Mouse (Mus musculus) embryonic fibroblast, embryonic 13.5 days (primary cell): ENCODE measurements around the gene Ighmbp2. TPM values are rescaled to one million over a fixed set of nuclear protein-coding genes. Genes with fewer than 3 reads are reported as not detected.
A peak's percentile ranks its signal among the peaks of the same experiment; 100 is the strongest.

Experiments
- H3K27ac ChIP-seq: 2 replicates; pipeline ENCODE4 v1.5.1; 2012; ENCODE audit warnings: low read length, control low read depth, inconsistent platforms; ENCODE audit not compliant: insufficient read depth
- H3K4me1 ChIP-seq: 2 replicates; pipeline ENCODE4 v1.6.1; 2011; ENCODE audit warnings: low read length; ENCODE audit not compliant: control insufficient read depth, insufficient read depth
- H3K4me3 ChIP-seq: 2 replicates; pipeline ENCODE4 v1.5.1; 2011; ENCODE audit warnings: mild to moderate bottlenecking, control low read depth, low read length; ENCODE audit not compliant: insufficient read depth
- CTCF ChIP-seq: IDR thresholded peaks from 2 replicates; pipeline ENCODE4 v1.5.1; 2011; ENCODE audit warnings: mild to moderate bottlenecking, control low read depth, low read length, moderate library complexity, borderline replicate concordance; ENCODE audit not compliant: insufficient read depth
- POLR2A ChIP-seq: IDR thresholded peaks from 2 replicates; pipeline ENCODE4 v1.6.1; 2011; ENCODE audit warnings: low read depth, mild to moderate bottlenecking, control low read depth, low read length, moderate library complexity
- polyA plus RNA-seq: library from polyadenylated mRNA; stranded (reverse); fragments of >200 nt; gene quantifications from 2 replicates; pipeline ENCODE4 v1.2.4, GENCODE M21; 2011; ENCODE audit warnings: low read depth; ENCODE audit not compliant: missing spikeins, insufficient read length

Ighmbp2 gene
- polyA plus RNA-seq, 1 experiment: 4.7 TPM

GRCm38 (mm10) chr19:3292028-3292427 is 9.2 kb upstream of the Ighmbp2 start:
- TF ChIP-seq POLR2A (no peak), CTCF (peak; percentile 77; the same call in 1 of the 2 replicates)
- Histone ChIP-seq H3K4me1 (no peaks in the 10 kb centered on the region), H3K27ac (no peak overlapping the region)

GRCm38 (mm10) chr19:3289006-3289405 is 6.2 kb upstream of the Ighmbp2 start:
- Histone ChIP-seq H3K4me3 (no peak overlapping the region), H3K4me1 (no peaks in the 10 kb centered on the region), H3K27ac (no peak overlapping the region)
- no peak for TF ChIP-seq CTCF
- no peak for TF ChIP-seq POLR2A

More at GRCm38 (mm10) chr19:3292028-3292427, 9.2 kb upstream of the Ighmbp2 start:
- no peak overlapping the region for H3K4me3 ChIP-seq

- Histone ChIP-seq H3K4me1 (no peaks in the 10 kb centered on the region), H3K4me3 (peak overlapping the region; percentile 89), H3K27ac (no peak overlapping the region)
- no peak for TF ChIP-seq POLR2A
- TF ChIP-seq CTCF: no peak
These were observed 931 bp downstream of the Ighmbp2 start for GRCm38 (mm10) chr19:3281886-3282285.

GRCm38 (mm10) chr19:3275744-3276365 is 7.0 kb downstream of the Ighmbp2 start:
- no peak for TF ChIP-seq CTCF
- TF ChIP-seq POLR2A: no peak
- H3K27ac ChIP-seq: no peak overlapping the region
- H3K4me3 ChIP-seq: no peak overlapping the region
- no peaks in the 10 kb centered on the region for H3K4me1 ChIP-seq

GRCm38 (mm10) chr19:3273331-3273730 is 9.5 kb downstream of the Ighmbp2 start:
- H3K4me1 ChIP-seq: no peaks in the 10 kb centered on the region
- H3K4me3 ChIP-seq: no peak overlapping the region
- TF ChIP-seq POLR2A (no peak), CTCF (no peak)
- H3K27ac ChIP-seq: no peak overlapping the region

GRCm38 (mm10) chr19:3271366-3271765 is 11.5 kb downstream of the Ighmbp2 start:
- Histone ChIP-seq H3K27ac (no peak overlapping the region), H3K4me1 (no peaks in the 10 kb centered on the region), H3K4me3 (no peak overlapping the region)
- TF ChIP-seq CTCF (no peak), POLR2A (no peak)

- Histone ChIP-seq H3K4me1 (no peaks in the 10 kb centered on the region), H3K4me3 (no peak overlapping the region), H3K27ac (no peak overlapping the region)
- TF ChIP-seq POLR2A (no peak), CTCF (no peak)
These were observed 13.0 kb downstream of the Ighmbp2 start for GRCm38 (mm10) chr19:3269803-3270202.

- H3K4me1 ChIP-seq: no peaks in the 10 kb centered on the region
- no peak for TF ChIP-seq CTCF
- TF ChIP-seq POLR2A: no peak
- H3K27ac ChIP-seq: no peak overlapping the region
These were observed 13.5 kb downstream of the Ighmbp2 start for GRCm38 (mm10) chr19:3269279-3269678.

GRCm38 (mm10) chr19:3268218-3268980 is 14.4 kb downstream of the Ighmbp2 start:
- Histone ChIP-seq H3K4me1 (no peaks in the 10 kb centered on the region), H3K27ac (no peak overlapping the region), H3K4me3 (no peak overlapping the region)
- no peak for TF ChIP-seq CTCF
- no peak for TF ChIP-seq POLR2A

More at GRCm38 (mm10) chr19:3269279-3269678, 13.5 kb downstream of the Ighmbp2 start:
- H3K4me3 ChIP-seq: no peak overlapping the region

- H3K4me3 ChIP-seq: no peak overlapping the region
- no peak overlapping the region for H3K27ac ChIP-seq
- H3K4me1 ChIP-seq: no peaks in the 10 kb centered on the region
- TF ChIP-seq CTCF (no peak), POLR2A (no peak)
These were observed 15.5 kb downstream of the Ighmbp2 start for GRCm38 (mm10) chr19:3267340-3267739.
